Mouse (Mus musculus): Measurements from ENCODE around the gene Vmn1r214. TPM values are rescaled to one million over a fixed set of nuclear protein-coding genes. Genes with fewer than 3 reads are reported as not detected.

The Vmn1r214 gene
- total and polyA plus RNA-seq, 2 experiments from 2014 or later: not detected

- ATAC-seq (ENCODE audit: insufficient read depth, low read depth) (no peak), DNase-seq (ENCODE audit: low spot score) (no peak)
- Histone ChIP-seq H3K27ac (ENCODE audit: low read depth) (no peak overlapping the region), H3K4me3 (ENCODE audit: low read depth, low read length) (no peak overlapping the region), H3K9ac (replicated peaks; ENCODE audit: low read depth, low read length) (no peak overlapping the region), H3K4me2 (ENCODE audit: low read depth, low read length) (no peak overlapping the region), H3K9me3 (replicated peaks; ENCODE audit: control insufficient read depth, low read length) (no peaks in the 10 kb centered on the region), H3K36me3 (replicated peaks; ENCODE audit: control insufficient read depth, insufficient read depth, low read length) (no peaks in the 10 kb centered on the region), H3K27me3 (ENCODE audit: control insufficient read depth, insufficient read depth, low read length) (no peaks in the 10 kb centered on the region), H3K4me1 (ENCODE audit: control insufficient read depth, insufficient read depth) (no peaks in the 10 kb centered on the region)
- TF ChIP-seq CTCF (IDR thresholded peaks at IDR 0.05; ENCODE audit: low read depth): no peak
- TF ChIP-seq EP300 (IDR thresholded peaks at IDR 0.05; ENCODE audit: low read depth): no peak
Observed at GRCm38 (mm10) chr13:23018158-23018557, 12.1 kb upstream of the Vmn1r214 start.

GRCm38 (mm10) chr13:23024812-23025211, 5.4 kb upstream of the Vmn1r214 start:
- no peak overlapping the region for H3K9ac ChIP-seq (replicated peaks; ENCODE audit: low read depth, low read length)
- no peak overlapping the region for H3K27ac ChIP-seq (ENCODE audit: low read depth)
- DNase-seq (ENCODE audit: low spot score): no peak
- H3K4me3 ChIP-seq (ENCODE audit: low read depth, low read length): no peak overlapping the region
- H3K36me3 ChIP-seq (replicated peaks; ENCODE audit: control insufficient read depth, insufficient read depth, low read length): no peaks in the 10 kb centered on the region
- H3K9me3 ChIP-seq (replicated peaks; ENCODE audit: control insufficient read depth, low read length): no peaks in the 10 kb centered on the region
- no peak for ATAC-seq (ENCODE audit: insufficient read depth, low read depth)
- H3K4me2 ChIP-seq (ENCODE audit: low read depth, low read length): no peak overlapping the region
- no peaks in the 10 kb centered on the region for H3K4me1 ChIP-seq (ENCODE audit: control insufficient read depth, insufficient read depth)
- H3K27me3 ChIP-seq (ENCODE audit: control insufficient read depth, insufficient read depth, low read length): no peaks in the 10 kb centered on the region
- no peak for TF ChIP-seq CTCF (IDR thresholded peaks at IDR 0.05; ENCODE audit: low read depth)
- no peak for TF ChIP-seq EP300 (IDR thresholded peaks at IDR 0.05; ENCODE audit: low read depth)

- no peak overlapping the region for H3K9ac ChIP-seq (replicated peaks; ENCODE audit: low read depth, low read length)
- 43% methylated on average over 1 of the region's 1 CpGs for WGBS
- no peaks in the 10 kb centered on the region for H3K36me3 ChIP-seq (replicated peaks; ENCODE audit: control insufficient read depth, insufficient read depth, low read length)
- TF ChIP-seq CTCF (IDR thresholded peaks at IDR 0.05; ENCODE audit: low read depth) (peak; percentile 20; the same call in 1 of the 2 replicates), EP300 (IDR thresholded peaks at IDR 0.05; ENCODE audit: low read depth) (no peak)
- ATAC-seq (ENCODE audit: insufficient read depth, low read depth): no peak
- no peaks in the 10 kb centered on the region for H3K4me1 ChIP-seq (ENCODE audit: control insufficient read depth, insufficient read depth)
- DNase-seq (ENCODE audit: low spot score): no peak
- no peak overlapping the region for H3K4me2 ChIP-seq (ENCODE audit: low read depth, low read length)
- no peaks in the 10 kb centered on the region for H3K27me3 ChIP-seq (ENCODE audit: control insufficient read depth, insufficient read depth, low read length)
- no peak overlapping the region for H3K4me3 ChIP-seq (ENCODE audit: low read depth, low read length)
- no peak overlapping the region for H3K27ac ChIP-seq (ENCODE audit: low read depth)
- no peaks in the 10 kb centered on the region for H3K9me3 ChIP-seq (replicated peaks; ENCODE audit: control insufficient read depth, low read length)
Observed at GRCm38 (mm10) chr13:23057778-23058177, 27.6 kb downstream of the Vmn1r214 start.

DNA sequence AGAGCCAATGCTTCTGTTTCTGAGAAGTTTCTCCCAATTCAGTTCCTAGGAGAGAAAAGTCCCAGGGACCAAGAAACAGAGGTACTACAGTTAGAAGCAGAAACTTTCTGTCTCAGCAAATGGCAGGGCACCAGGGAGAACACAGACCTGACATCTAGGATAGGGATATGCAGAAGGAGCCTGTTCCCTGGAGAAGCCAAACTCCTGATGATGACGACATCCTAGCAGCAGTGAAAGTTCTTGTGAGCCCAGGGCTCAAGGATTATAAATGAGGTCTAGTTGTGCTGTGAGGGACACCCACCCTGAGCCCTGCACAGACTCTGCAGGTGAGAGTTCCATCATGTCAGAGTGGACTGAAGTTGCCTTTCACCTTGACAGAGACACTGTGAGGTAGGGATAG, 37.5 kb downstream of the Vmn1r214 start, which contains the start of gene Vmn1r215:
Gene Vmn1r215 (plus strand): TSS at position 301 of the 400 bp plus-strand sequence.
- H3K36me3 ChIP-seq (replicated peaks; ENCODE audit: control insufficient read depth, insufficient read depth, low read length): no peaks in the 10 kb centered on the region
- no peaks in the 10 kb centered on the region for H3K27me3 ChIP-seq (ENCODE audit: control insufficient read depth, insufficient read depth, low read length)
- no peak within 1 kb of the TSS for H3K4me2 ChIP-seq (ENCODE audit: low read depth, low read length)
- H3K4me1 ChIP-seq (ENCODE audit: control insufficient read depth, insufficient read depth): no peaks in the 10 kb centered on the region
- DNase-seq (ENCODE audit: low spot score) (no peak), ATAC-seq (ENCODE audit: insufficient read depth, low read depth) (no peak)
- TF ChIP-seq EP300 (IDR thresholded peaks at IDR 0.05; ENCODE audit: low read depth) (no peak), CTCF (IDR thresholded peaks at IDR 0.05; ENCODE audit: low read depth) (no peak)
- H3K9ac ChIP-seq (replicated peaks; ENCODE audit: low read depth, low read length): no peak within 1 kb of the TSS
- WGBS: 62% methylated on average over 1 of the region's 1 CpGs
- no peak within 1 kb of the TSS for H3K27ac ChIP-seq (ENCODE audit: low read depth)
- no peaks in the 10 kb centered on the region for H3K9me3 ChIP-seq (replicated peaks; ENCODE audit: control insufficient read depth, low read length)
- H3K4me3 ChIP-seq (ENCODE audit: low read depth, low read length): no peak within 1 kb of the TSS

GRCm38 (mm10) chr13:23069312-23069711, 39.1 kb downstream of the Vmn1r214 start:
- no peak for ATAC-seq (ENCODE audit: insufficient read depth, low read depth)
- Histone ChIP-seq H3K36me3 (replicated peaks; ENCODE audit: control insufficient read depth, insufficient read depth, low read length) (no peaks in the 10 kb centered on the region), H3K4me1 (ENCODE audit: control insufficient read depth, insufficient read depth) (no peaks in the 10 kb centered on the region), H3K4me2 (ENCODE audit: low read depth, low read length) (no peak overlapping the region), H3K4me3 (ENCODE audit: low read depth, low read length) (no peak overlapping the region), H3K9me3 (replicated peaks; ENCODE audit: control insufficient read depth, low read length) (no peaks in the 10 kb centered on the region), H3K27ac (ENCODE audit: low read depth) (no peak overlapping the region), H3K27me3 (ENCODE audit: control insufficient read depth, insufficient read depth, low read length) (no peaks in the 10 kb centered on the region), H3K9ac (replicated peaks; ENCODE audit: low read depth, low read length) (no peak overlapping the region)
- WGBS: 77% methylated on average over 2 of the region's 2 CpGs
- no peak for TF ChIP-seq EP300 (IDR thresholded peaks at IDR 0.05; ENCODE audit: low read depth)
- no peak for TF ChIP-seq CTCF (IDR thresholded peaks at IDR 0.05; ENCODE audit: low read depth)
- DNase-seq (ENCODE audit: low spot score): no peak

Other genes with a start within 250 kb of the Vmn1r214 start
- gene Vmn1r209, start 220.7 kb upstream of the Vmn1r214 start, total RNA-seq (2014; rRNA removed; ENCODE audit: low replicate concordance): not detected in 2 replicates
- not detected in 2 replicates for gene Vmn1r209, start 220.7 kb upstream of the Vmn1r214 start, polyA plus RNA-seq (2015; fragmentation: Nextera tagmentation; extraction: Ambion mirVana)
- gene Vmn1r210, start 199.1 kb upstream of the Vmn1r214 start, total RNA-seq (2014; rRNA removed; ENCODE audit: low replicate concordance): not detected in 2 replicates
- not detected in 2 replicates for gene Vmn1r210, start 199.1 kb upstream of the Vmn1r214 start, polyA plus RNA-seq (2015; fragmentation: Nextera tagmentation; extraction: Ambion mirVana)
- not detected in 2 replicates for gene Vmn1r211, start 172.9 kb upstream of the Vmn1r214 start, total RNA-seq (2014; rRNA removed; ENCODE audit: low replicate concordance)
- gene Vmn1r211, start 172.9 kb upstream of the Vmn1r214 start, polyA plus RNA-seq (2015; fragmentation: Nextera tagmentation; extraction: Ambion mirVana): not detected in 2 replicates
- not detected in 2 replicates for gene Vmn1r212, start 146.2 kb upstream of the Vmn1r214 start, total RNA-seq (2014; rRNA removed; ENCODE audit: low replicate concordance)
- not detected in 2 replicates for gene Vmn1r212, start 146.2 kb upstream of the Vmn1r214 start, polyA plus RNA-seq (2015; fragmentation: Nextera tagmentation; extraction: Ambion mirVana)
- not detected in 2 replicates for gene Vmn1r213, start 22.8 kb upstream of the Vmn1r214 start, total RNA-seq (2014; rRNA removed; ENCODE audit: low replicate concordance)
- not detected in 2 replicates for gene Vmn1r213, start 22.8 kb upstream of the Vmn1r214 start, polyA plus RNA-seq (2015; fragmentation: Nextera tagmentation; extraction: Ambion mirVana)
- not detected in 2 replicates for gene Vmn1r215, start 37.6 kb downstream of the Vmn1r214 start, total RNA-seq (2014; rRNA removed; ENCODE audit: low replicate concordance)
- gene Vmn1r215, start 37.6 kb downstream of the Vmn1r214 start, polyA plus RNA-seq (2015; fragmentation: Nextera tagmentation; extraction: Ambion mirVana): not detected in 2 replicates
- not detected in 2 replicates for gene Vmn1r217, start 87.8 kb downstream of the Vmn1r214 start, total RNA-seq (2014; rRNA removed; ENCODE audit: low replicate concordance)
- gene Vmn1r217, start 87.8 kb downstream of the Vmn1r214 start, polyA plus RNA-seq (2015; fragmentation: Nextera tagmentation; extraction: Ambion mirVana): not detected in 2 replicates
- not detected in 2 replicates for gene Vmn1r218, start 102.7 kb downstream of the Vmn1r214 start, total RNA-seq (2014; rRNA removed; ENCODE audit: low replicate concordance)
- not detected in 2 replicates for gene Vmn1r218, start 102.7 kb downstream of the Vmn1r214 start, polyA plus RNA-seq (2015; fragmentation: Nextera tagmentation; extraction: Ambion mirVana)
- not detected in 2 replicates for gene Vmn1r219, start 128.9 kb downstream of the Vmn1r214 start, total RNA-seq (2014; rRNA removed; ENCODE audit: low replicate concordance)
- not detected in 2 replicates for gene Vmn1r219, start 128.9 kb downstream of the Vmn1r214 start, polyA plus RNA-seq (2015; fragmentation: Nextera tagmentation; extraction: Ambion mirVana)
- gene Vmn1r220, start 157.6 kb downstream of the Vmn1r214 start, total RNA-seq (2014; rRNA removed; ENCODE audit: low replicate concordance): not detected in 2 replicates
- gene Vmn1r220, start 157.6 kb downstream of the Vmn1r214 start, polyA plus RNA-seq (2015; fragmentation: Nextera tagmentation; extraction: Ambion mirVana): not detected in 2 replicates
- gene Vmn1r221, start 183.7 kb downstream of the Vmn1r214 start, total RNA-seq (2014; rRNA removed; ENCODE audit: low replicate concordance): not detected in 2 replicates
- not detected in 2 replicates for gene Vmn1r221, start 183.7 kb downstream of the Vmn1r214 start, polyA plus RNA-seq (2015; fragmentation: Nextera tagmentation; extraction: Ambion mirVana)
- gene Vmn1r222, start 205.5 kb downstream of the Vmn1r214 start, total RNA-seq (2014; rRNA removed; ENCODE audit: low replicate concordance): not detected in 2 replicates
- not detected in 2 replicates for gene Vmn1r222, start 205.5 kb downstream of the Vmn1r214 start, polyA plus RNA-seq (2015; fragmentation: Nextera tagmentation; extraction: Ambion mirVana)
- gene Vmn1r223, start 216.7 kb downstream of the Vmn1r214 start, total RNA-seq (2014; rRNA removed; ENCODE audit: low replicate concordance): not detected in 2 replicates
- gene Vmn1r223, start 216.7 kb downstream of the Vmn1r214 start, polyA plus RNA-seq (2015; fragmentation: Nextera tagmentation; extraction: Ambion mirVana): not detected in 2 replicates